Mouse (Mus musculus): ENCODE data around the gene Mgmt.

Mgmt gene

DNA sequence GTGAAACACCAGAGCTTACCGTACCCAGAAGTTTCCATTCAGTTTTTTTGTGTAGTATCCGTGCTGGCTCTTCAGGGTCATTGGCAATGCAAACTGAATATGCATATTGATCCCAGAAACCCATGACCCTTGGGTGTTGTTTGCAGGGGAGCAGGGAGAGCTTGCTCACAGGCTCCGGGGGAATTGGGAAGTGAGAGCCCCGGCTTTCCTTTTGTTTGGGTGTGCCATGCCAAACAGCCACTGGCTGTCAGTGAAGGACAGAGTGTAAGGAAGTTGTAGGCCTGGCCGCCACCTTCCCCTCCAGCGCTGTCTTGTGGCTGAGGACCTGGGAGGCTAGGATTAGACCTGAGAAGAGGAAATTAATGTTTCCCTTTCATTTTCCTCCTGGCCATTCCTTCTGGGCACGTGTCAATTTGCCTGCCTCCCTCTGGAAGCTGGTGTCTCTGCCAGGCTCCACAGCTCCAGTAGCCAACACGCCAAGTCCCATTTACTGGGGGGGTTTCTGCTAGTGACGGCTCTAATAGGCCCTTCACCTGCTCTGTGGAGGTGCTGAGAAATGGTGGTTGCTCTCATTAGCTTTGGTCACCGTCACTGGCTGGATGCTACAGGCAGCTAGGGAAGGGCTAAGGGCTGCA, 144.0 kb downstream of the Mgmt start:
- Histone ChIP-seq H3K27me3 (ENCODE audit: control insufficient read depth, insufficient read depth, low read length, poor library complexity, severe bottlenecking) (no peaks in the 10 kb centered on the region), H3K36me3 (ENCODE audit: control insufficient read depth, insufficient read depth, low read length, poor library complexity, severe bottlenecking) (no peaks in the 10 kb centered on the region)
- DNase-seq (ENCODE audit: low read depth, low spot score): no peak

DNA sequence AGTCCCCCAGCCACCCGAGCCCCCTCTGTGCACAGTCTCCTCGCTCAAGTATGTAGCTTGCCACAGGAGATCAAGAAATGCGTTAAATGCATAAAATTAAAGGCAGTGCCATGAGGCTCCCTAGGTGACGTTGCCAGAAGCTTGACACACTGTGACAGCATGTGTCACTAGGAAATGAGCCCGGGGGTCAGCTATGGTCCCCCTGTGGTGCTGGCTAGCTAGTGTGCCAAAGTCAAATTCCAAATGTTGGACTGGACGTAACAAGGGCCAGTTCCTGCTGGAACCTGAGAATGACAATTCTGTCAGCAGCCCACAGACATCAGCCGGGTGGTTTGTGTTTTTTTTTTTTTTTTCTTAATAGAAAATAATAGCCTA, 144.5 kb downstream of the Mgmt start:
- Histone ChIP-seq H3K27me3 (ENCODE audit: control insufficient read depth, insufficient read depth, low read length, poor library complexity, severe bottlenecking) (no peaks in the 10 kb centered on the region), H3K36me3 (ENCODE audit: control insufficient read depth, insufficient read depth, low read length, poor library complexity, severe bottlenecking) (no peaks in the 10 kb centered on the region)
- DNase-seq (ENCODE audit: low read depth, low spot score): no peak

DNA sequence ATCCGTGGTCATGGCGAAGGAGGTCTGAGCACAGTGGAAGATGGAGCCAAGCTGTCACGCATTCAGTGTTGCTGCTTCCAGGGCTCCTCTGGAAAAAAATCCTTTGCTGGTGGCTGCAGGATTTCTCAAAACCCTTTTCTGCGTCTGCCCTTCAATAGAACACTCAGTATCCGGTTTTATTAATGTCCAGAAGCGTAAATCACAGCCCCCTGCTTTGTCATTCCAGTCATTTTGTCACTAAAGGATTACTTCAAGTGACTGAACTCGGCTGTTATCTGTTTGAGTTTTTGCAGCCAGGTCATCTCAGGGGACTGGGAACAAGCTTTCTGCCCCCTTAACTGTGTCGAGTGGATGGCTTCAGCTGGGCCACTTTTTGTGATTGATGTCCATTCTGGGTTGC, 146.2 kb downstream of the Mgmt start:
- Histone ChIP-seq H3K36me3 (ENCODE audit: control insufficient read depth, insufficient read depth, low read length, poor library complexity, severe bottlenecking) (no peaks in the 10 kb centered on the region), H3K27me3 (ENCODE audit: control insufficient read depth, insufficient read depth, low read length, poor library complexity, severe bottlenecking) (no peaks in the 10 kb centered on the region)
- DNase-seq (ENCODE audit: low read depth, low spot score): no peak

DNA sequence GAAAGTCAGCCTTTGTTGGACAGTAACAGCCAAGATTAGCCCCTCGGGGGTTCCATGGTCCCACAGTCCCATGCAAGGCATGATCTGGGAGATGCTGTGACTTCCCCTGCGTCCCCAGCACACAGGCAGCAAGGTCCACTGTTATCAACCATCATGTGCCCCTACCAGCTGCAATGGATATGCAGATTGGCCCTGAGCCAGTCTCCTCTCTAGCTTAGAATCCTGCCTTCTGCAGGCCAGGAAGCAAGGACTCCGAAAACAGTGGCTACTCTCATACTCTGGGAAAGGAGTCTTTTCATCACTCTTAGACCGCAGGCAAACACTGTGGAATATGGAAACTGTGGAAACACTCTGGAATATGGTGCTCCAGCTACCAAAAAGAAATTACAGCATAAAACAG, 152.5 kb downstream of the Mgmt start:
- no peaks in the 10 kb centered on the region for H3K27me3 ChIP-seq (ENCODE audit: control insufficient read depth, insufficient read depth, low read length, poor library complexity, severe bottlenecking)
- no peak for DNase-seq (ENCODE audit: low read depth, low spot score)

DNA sequence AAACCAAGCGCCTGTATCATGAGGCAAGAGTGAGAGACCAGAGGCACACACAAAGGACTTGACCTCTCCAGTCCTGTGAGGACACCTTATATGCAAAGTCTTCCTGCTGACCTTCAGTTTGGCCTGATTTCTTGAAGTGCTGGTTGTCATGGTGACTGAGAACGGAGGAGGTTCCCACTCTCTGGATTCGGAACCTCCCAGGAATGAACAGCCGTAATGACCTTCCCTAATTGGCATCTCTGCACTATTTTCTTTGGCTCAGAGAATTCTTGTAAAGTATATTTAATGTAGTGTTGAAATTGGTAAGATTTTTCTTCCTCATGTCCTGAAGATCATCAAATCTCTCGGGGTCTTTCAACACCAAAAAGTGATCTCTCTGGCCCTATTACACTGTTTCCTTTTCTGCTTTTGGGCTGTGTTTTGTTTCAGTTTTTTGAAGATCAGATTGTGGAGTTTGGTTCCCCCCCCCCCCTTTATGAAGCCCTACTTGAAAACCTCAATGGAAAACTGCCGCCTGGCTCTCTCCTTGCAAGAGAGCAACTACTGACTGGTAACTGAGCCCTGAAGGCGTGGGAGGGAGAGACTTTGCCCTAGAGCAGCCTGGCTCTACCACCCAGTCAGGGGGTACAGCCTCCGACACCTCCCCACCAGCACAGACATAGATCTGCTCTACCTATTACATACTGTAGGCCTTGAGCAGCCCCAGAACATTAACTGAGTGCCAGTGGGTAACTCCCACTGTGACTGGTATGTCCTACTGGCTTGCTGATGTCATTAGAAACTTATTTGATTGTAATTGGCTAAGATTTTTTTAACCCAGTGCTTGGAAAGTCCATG, 153.9 kb downstream of the Mgmt start:
- no peaks in the 10 kb centered on the region for H3K36me3 ChIP-seq (ENCODE audit: control insufficient read depth, insufficient read depth, low read length, poor library complexity, severe bottlenecking)
- no peaks in the 10 kb centered on the region for H3K27me3 ChIP-seq (ENCODE audit: control insufficient read depth, insufficient read depth, low read length, poor library complexity, severe bottlenecking)
- no peak for DNase-seq (ENCODE audit: low read depth, low spot score)

More for the DNA sequence above, 152.5 kb downstream of the Mgmt start:
- no peaks in the 10 kb centered on the region for H3K36me3 ChIP-seq (ENCODE audit: control insufficient read depth, insufficient read depth, low read length, poor library complexity, severe bottlenecking)

DNA sequence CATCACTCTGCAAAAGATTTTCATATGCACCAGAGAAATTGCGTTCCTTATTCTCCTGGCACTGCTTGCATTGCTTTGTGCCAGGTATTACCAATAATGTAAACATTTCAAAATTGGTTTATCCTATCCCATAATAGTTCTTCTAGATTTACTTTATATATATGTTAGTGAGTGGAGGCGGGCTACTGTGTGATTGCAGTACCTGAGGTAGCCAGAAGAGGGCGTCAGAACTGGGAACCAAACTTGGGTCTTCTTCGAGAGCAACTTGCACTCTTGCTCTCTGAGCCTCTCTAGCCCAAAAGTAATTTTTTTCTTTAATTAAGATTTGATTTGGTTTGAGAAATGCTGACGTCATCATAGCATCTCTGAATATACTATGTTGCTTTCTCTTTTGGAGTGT, 159.9 kb downstream of the Mgmt start:
- no peaks in the 10 kb centered on the region for H3K27me3 ChIP-seq (ENCODE audit: control insufficient read depth, insufficient read depth, low read length, poor library complexity, severe bottlenecking)
- no peaks in the 10 kb centered on the region for H3K36me3 ChIP-seq (ENCODE audit: control insufficient read depth, insufficient read depth, low read length, poor library complexity, severe bottlenecking)
- no peak for DNase-seq (ENCODE audit: low read depth, low spot score)

DNA sequence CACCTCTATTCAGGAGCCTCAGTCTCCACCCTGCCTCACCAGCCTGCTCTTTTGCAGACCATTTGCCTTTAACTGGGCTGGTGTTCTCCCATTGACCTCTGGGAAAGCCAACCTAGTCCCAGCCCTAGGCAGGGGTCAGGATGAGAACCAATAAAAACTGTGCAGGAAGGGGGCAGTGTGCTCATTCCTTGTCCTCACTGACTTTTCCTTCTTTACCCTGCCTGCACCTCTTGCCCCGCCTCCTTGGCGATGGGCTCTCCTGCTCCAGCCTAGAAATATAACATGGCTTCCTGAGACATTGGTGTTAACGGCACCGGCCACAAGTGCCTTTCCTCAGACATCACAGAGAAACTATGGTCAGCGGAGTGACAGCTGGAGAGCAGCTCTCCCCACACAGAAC, 161.7 kb downstream of the Mgmt start:
- no peak for DNase-seq (ENCODE audit: low read depth, low spot score)
- no peaks in the 10 kb centered on the region for H3K27me3 ChIP-seq (ENCODE audit: control insufficient read depth, insufficient read depth, low read length, poor library complexity, severe bottlenecking)

DNA sequence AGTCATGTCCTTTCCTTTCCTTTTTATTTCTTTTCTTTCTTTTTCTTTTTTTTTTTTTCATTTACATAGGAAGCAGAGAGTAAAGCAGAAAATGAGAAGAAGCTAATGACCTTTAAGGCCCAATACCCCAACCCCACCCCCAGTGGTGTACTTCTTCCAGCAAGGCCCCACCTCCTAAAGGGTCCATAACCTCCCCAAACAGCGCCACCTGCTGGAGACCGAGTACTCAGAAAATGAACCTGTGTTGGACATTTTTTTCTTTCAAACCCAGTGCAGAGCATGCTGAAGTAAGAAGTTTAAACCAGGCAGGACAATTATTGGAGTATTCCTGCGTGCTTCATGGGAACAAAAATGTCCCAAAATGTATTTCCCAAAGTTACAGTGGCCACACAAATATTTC, 166.1 kb downstream of the Mgmt start:
- DNase-seq (ENCODE audit: low read depth, low spot score): no peak
- Histone ChIP-seq H3K27me3 (ENCODE audit: control insufficient read depth, insufficient read depth, low read length, poor library complexity, severe bottlenecking) (no peaks in the 10 kb centered on the region), H3K36me3 (ENCODE audit: control insufficient read depth, insufficient read depth, low read length, poor library complexity, severe bottlenecking) (no peaks in the 10 kb centered on the region)

More for the DNA sequence above, 161.7 kb downstream of the Mgmt start:
- H3K36me3 ChIP-seq (ENCODE audit: control insufficient read depth, insufficient read depth, low read length, poor library complexity, severe bottlenecking): no peaks in the 10 kb centered on the region

DNA sequence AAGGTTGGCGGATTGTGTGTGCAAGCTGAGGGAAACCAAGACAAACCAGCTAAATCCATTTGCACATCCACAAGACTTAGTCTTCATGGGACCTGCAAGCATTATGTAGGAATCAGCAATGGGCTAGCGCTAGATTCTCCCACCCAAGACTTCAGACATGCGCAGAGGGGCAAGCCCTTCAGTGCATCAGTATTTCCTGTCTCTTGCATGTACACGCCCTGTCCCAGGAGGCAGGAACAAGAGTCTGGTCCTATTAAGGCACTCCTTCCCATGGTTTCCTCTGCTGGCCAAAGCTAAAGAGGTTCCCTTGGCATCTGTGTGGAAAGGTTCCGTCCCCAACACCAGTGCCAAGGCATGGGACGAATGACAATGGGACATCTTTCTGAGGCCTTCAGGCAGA, 166.7 kb downstream of the Mgmt start:
- H3K36me3 ChIP-seq (ENCODE audit: control insufficient read depth, insufficient read depth, low read length, poor library complexity, severe bottlenecking): no peaks in the 10 kb centered on the region
- no peaks in the 10 kb centered on the region for H3K27me3 ChIP-seq (ENCODE audit: control insufficient read depth, insufficient read depth, low read length, poor library complexity, severe bottlenecking)
- DNase-seq (ENCODE audit: low read depth, low spot score): no peak

DNA sequence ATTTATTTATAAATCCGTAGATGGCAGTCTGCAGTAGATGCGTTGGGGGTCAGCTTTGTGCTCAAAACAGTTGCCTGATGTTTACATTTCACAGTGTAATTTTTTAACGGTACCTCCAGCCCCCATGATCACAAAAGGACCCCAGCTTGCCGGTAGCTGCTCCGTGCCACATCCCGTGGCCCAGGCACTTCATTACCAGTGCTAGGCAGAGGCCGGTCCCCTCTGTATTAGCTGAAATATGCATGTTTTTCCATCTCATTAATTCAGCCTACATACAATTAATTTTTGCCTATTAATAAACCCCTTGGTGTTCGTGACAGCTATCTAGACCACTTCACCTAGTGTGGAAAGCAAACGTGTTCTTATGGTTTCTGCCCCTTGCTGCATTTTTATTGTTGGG, 169.8 kb downstream of the Mgmt start:
- Histone ChIP-seq H3K36me3 (ENCODE audit: control insufficient read depth, insufficient read depth, low read length, poor library complexity, severe bottlenecking) (no peaks in the 10 kb centered on the region), H3K27me3 (ENCODE audit: control insufficient read depth, insufficient read depth, low read length, poor library complexity, severe bottlenecking) (no peaks in the 10 kb centered on the region)
- no peak for DNase-seq (ENCODE audit: low read depth, low spot score)

DNA sequence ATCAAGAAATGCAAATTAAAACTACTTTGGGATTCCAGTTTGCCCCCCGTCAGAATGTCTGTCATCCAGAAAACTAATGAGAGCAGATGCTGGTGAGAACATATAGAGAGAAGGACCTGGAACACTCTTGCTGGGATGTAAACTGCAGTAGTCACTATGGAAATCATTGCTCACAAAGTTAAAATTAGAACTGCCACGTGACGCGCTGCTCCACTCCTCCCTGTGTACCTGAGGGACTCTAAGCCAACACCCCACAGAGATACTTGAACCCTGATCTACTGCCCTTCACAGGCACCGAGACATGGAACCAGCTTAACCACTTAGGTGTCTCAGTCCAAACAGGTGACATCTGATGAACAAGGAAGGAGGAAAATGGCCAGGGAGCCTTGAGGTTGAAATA, 171.0 kb downstream of the Mgmt start:
- DNase-seq (ENCODE audit: low read depth, low spot score): no peak
- no peaks in the 10 kb centered on the region for H3K36me3 ChIP-seq (ENCODE audit: control insufficient read depth, insufficient read depth, low read length, poor library complexity, severe bottlenecking)
- H3K27me3 ChIP-seq (ENCODE audit: control insufficient read depth, insufficient read depth, low read length, poor library complexity, severe bottlenecking): no peaks in the 10 kb centered on the region

DNA sequence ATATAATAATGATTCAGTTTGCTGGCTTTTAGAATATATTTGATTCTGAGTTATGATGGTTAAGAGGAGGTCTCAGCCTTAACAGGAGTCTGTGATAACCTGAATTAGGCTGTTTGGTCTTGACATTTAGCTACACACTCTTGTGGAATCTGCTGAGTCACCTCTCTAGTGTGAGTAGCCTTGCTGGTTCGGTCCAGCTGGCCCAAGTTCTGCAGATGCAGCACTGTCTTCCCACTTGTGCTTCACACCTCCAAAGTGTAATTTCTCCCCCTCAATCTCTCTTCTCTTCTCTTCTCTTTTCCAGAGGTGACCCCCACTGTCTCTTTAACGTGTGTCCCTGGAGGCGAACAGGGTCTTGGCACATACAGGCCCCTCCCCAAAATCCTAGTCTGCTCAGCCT, 171.8 kb downstream of the Mgmt start:
- Histone ChIP-seq H3K27me3 (ENCODE audit: control insufficient read depth, insufficient read depth, low read length, poor library complexity, severe bottlenecking) (no peaks in the 10 kb centered on the region), H3K36me3 (ENCODE audit: control insufficient read depth, insufficient read depth, low read length, poor library complexity, severe bottlenecking) (no peaks in the 10 kb centered on the region)
- DNase-seq (ENCODE audit: low read depth, low spot score): no peak

DNA sequence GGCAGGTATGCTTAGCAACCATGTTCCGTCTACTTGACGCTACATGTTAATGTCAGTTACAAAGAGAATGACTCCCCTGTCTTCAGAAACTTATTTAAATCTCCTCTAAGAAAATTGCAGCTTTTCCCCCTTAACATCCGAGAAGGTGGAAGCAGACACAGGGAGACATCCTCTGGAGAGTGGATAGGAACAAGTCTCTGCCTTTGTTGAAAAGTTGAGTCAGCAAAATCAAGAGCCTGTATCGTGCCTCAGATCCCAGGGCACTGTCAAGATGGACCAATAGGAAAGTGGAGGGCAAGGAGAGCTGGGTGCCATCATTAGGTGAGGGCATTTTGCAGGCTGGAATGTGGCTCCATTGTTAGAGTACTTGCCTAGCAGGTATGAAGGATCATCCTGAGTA, 172.6 kb downstream of the Mgmt start:
- H3K36me3 ChIP-seq (ENCODE audit: control insufficient read depth, insufficient read depth, low read length, poor library complexity, severe bottlenecking): no peaks in the 10 kb centered on the region

DNA sequence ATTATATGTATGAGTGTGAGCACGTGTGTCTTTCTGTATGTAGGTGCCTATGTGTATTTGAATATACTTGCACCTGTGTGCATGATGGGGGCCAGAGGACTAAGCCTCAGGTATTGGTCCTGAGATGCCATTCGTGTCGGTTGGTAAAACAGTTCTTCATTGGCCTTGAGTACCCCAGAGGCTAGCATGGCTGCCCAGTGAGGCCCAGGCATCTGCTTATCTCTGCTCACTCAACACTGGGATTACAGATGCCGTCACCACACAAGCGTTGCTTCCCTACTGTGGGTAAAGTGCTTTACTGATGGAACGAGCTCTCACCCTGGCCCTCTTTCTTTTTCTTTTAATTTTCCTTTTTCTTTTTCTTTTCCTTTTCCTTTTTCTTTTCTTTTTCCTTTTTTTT, 173.3 kb downstream of the Mgmt start:
- no peaks in the 10 kb centered on the region for H3K27me3 ChIP-seq (ENCODE audit: control insufficient read depth, insufficient read depth, low read length, poor library complexity, severe bottlenecking)
- H3K36me3 ChIP-seq (ENCODE audit: control insufficient read depth, insufficient read depth, low read length, poor library complexity, severe bottlenecking): no peaks in the 10 kb centered on the region
- no peak for DNase-seq (ENCODE audit: low read depth, low spot score)

More for the DNA sequence above, 172.6 kb downstream of the Mgmt start:
- no peaks in the 10 kb centered on the region for H3K27me3 ChIP-seq (ENCODE audit: control insufficient read depth, insufficient read depth, low read length, poor library complexity, severe bottlenecking)
- no peak for DNase-seq (ENCODE audit: low read depth, low spot score)

DNA sequence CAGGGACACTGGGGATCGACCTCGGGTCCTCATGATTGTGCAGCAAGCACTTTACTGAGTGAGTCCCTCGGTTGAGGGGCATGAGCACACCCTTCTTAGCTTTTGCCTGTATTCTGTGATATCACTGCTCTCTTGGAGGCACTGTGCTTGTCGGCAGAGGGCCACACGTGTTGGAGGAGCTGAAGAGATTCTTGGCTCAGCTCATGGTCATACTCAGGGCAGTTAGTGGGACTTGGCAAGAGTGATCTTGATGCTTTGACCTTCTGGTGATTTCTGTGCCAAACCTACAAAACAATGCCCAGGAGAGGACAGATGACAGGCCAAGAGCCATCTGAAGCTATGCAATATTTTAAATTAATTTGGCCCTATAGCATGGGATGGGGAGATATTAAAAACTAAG, 174.4 kb downstream of the Mgmt start:
- DNase-seq (ENCODE audit: low read depth, low spot score): no peak
- Histone ChIP-seq H3K36me3 (ENCODE audit: control insufficient read depth, insufficient read depth, low read length, poor library complexity, severe bottlenecking) (no peaks in the 10 kb centered on the region), H3K27me3 (ENCODE audit: control insufficient read depth, insufficient read depth, low read length, poor library complexity, severe bottlenecking) (no peaks in the 10 kb centered on the region)
